Mouse (Mus musculus) forebrain, embryonic 16.5 days (tissue): ENCODE measurements around the gene Xirp2. TPM values are rescaled to one million over a fixed set of nuclear protein-coding genes. Genes with fewer than 3 reads are reported as not detected.

Experiments used
- polyA plus RNA-seq: library from polyadenylated mRNA; unstranded; fragments of >200 nt; fragmentation: Nextera tagmentation; extraction: Ambion mirVana; gene quantifications from 2 replicates; pipeline ENCODE4 v1.2.1, GENCODE M21; 2015

Xirp2 gene
- polyA plus RNA-seq, 1 experiment from 2014 or later, result not detected

Other genes starting within 250 kb of the Xirp2 start
- not detected in 2 replicates for gene Gm21830, start 32.3 kb upstream of the Xirp2 start, polyA plus RNA-seq
- gene Gm26727, start 12.8 kb upstream of the Xirp2 start, polyA plus RNA-seq, result not detected in 2 replicates
- gene B3galt1, start 119.9 kb downstream of the Xirp2 start, polyA plus RNA-seq, result 57.4 and 60.2 TPM in 2 replicates